Mouse (Mus musculus) heart, embryonic 11.5 days (tissue): Measurements from ENCODE around the gene Kcnk3. TPM values are rescaled to one million over a fixed set of nuclear protein-coding genes. Genes with fewer than 3 reads are reported as not detected.

Experiments
- ATAC-seq: fragments of 200-750 bp; cut with Nextera tagmentation; replicated peaks from 2 replicates; pipeline ENCODE4 v1.8.0; 2017; ENCODE audit warnings: moderate library complexity; ENCODE audit not compliant: insufficient number of reproducible peaks, low FRiP score, low TSS enrichment
- H3K27ac ChIP-seq: fragments of 300-500 bp; sonication (generic); 2 replicates; pipeline ENCODE4 v1.5.1; 2014; ENCODE audit warnings: mild to moderate bottlenecking, low read depth, low read length
- H3K27me3 ChIP-seq: fragments of 300-500 bp; sonication (generic); 2 replicates; pipeline ENCODE4 v1.6.1; 2014; ENCODE audit warnings: mild to moderate bottlenecking, low read length, mixed read lengths; ENCODE audit not compliant: control insufficient read depth, insufficient read depth
- H3K36me3 ChIP-seq: fragments of 300-500 bp; sonication (generic); 2 replicates; pipeline ENCODE4 v1.6.1; 2014; ENCODE audit warnings: mild to moderate bottlenecking, low read length, moderate library complexity, mixed read lengths; ENCODE audit not compliant: control insufficient read depth, insufficient read depth
- H3K4me1 ChIP-seq: fragments of 300-500 bp; sonication (generic); 2 replicates; pipeline ENCODE4 v1.6.1; 2014; ENCODE audit warnings: low read length; ENCODE audit not compliant: control insufficient read depth, insufficient read depth
- H3K4me2 ChIP-seq: fragments of 300-500 bp; sonication (generic); 2 replicates; pipeline ENCODE4 v1.6.1; 2014; ENCODE audit warnings: mild to moderate bottlenecking, moderate library complexity
- H3K4me3 ChIP-seq: fragments of 300-500 bp; sonication (generic); 2 replicates; pipeline ENCODE4 v1.5.1; 2014; ENCODE audit warnings: low read depth, low read length
- H3K9ac ChIP-seq: fragments of 300-500 bp; sonication (generic); 2 replicates; pipeline ENCODE4 v1.6.1; 2014; ENCODE audit warnings: mild to moderate bottlenecking, low read depth, low read length, moderate library complexity
- H3K9me3 ChIP-seq: fragments of 300-500 bp; sonication (generic); replicated peaks from 2 replicates; pipeline ENCODE4 v1.6.1; 2016; ENCODE audit warnings: low read length; ENCODE audit not compliant: control insufficient read depth
- WGBS: fragments of 180-500 bp; shearing (Covaris S2); extraction: QIAGEN DNeasy Blood & Tissue Kit; methylation state at CpG from one replicate; pipeline ENCODE4 v1.1.7; 2014; ENCODE audit not compliant: insufficient replicate concordance; 5-methylcytosine and 5-hydroxymethylcytosine counted together
- microRNA-seq: library from miRNA; unstranded; fragments of <30 nt; microRNA quantifications from one replicate; pipeline ENCODE4, GENCODE M21; 2016; ENCODE audit warnings: borderline number of aligned reads
- polyA plus RNA-seq: library from polyadenylated mRNA; unstranded; fragments of >200 nt; fragmentation: Nextera tagmentation; extraction: Ambion mirVana; gene quantifications from 2 replicates; pipeline ENCODE4 v1.2.1, GENCODE M21; 2014

The Kcnk3 gene
- polyA plus RNA-seq, 1 experiment from 2014 or later = 37.8 TPM

DNA sequence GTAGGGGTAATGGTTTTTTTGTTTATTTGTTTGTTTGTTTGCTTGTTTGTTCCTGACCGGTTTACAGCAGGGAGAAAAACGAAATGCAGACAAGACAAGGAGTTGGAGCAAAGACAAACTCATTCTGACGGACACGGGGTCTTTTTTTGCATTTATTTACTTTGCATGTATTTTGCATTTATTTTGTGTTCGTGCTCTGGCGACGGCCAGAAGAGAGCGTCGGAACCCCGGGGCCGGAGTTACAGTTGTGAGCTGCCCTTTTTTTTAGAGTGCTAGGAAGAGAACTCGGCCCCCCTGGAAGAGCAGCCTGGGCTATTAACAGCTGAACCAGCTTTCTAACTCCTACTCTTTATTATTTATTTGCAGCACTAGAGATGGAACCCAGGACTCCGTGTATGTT, 79.2 kb downstream of the Kcnk3 start:
- Histone ChIP-seq H3K9me3 (no peaks in the 10 kb centered on the region), H3K27ac (peak overlapping the region; percentile 73), H3K4me1 (peaks cover 16% of the 10 kb centered on the region), H3K27me3 (no peaks in the 10 kb centered on the region), H3K36me3 (peaks cover 12% of the 10 kb centered on the region; the same call in 1 of the 2 replicates), H3K4me3 (peak overlapping the region; percentile 84), H3K9ac (peak overlapping the region; percentile 82), H3K4me2 (peak overlapping the region; percentile 64)
- WGBS = 0% methylated on average over 13 of the region's 13 CpGs
- no peak for ATAC-seq

DNA sequence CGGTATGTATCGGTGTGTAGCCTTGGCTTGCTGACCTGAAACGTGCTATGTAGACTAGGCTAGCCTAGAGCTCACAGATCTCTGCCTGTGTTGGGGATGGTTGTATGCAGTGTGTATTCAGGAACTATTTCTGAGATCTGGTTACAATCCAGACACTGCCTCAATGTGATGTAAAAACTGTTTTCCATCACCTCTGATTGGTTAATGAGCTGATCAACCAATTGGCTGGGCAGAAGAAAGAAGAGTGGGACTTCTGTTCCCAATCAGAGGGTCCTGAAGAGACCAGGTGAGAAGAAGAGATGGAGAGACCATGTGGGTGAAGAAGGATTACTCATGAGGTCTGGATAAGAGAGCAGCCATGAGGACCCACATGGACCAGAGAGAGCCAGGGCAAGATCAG, 79.7 kb downstream of the Kcnk3 start:
- H3K36me3 ChIP-seq = peaks cover 15% of the 10 kb centered on the region
- no peaks in the 10 kb centered on the region for H3K9me3 ChIP-seq
- peak overlapping the region; percentile 64 for H3K4me2 ChIP-seq
- peak overlapping the region; percentile 82 for H3K9ac ChIP-seq
- no peak overlapping the region for H3K27ac ChIP-seq
- ATAC-seq = no peak
- H3K4me1 ChIP-seq = peaks cover 16% of the 10 kb centered on the region
- peak overlapping the region; percentile 84 for H3K4me3 ChIP-seq
- WGBS = 11% methylated on average over 3 of the region's 3 CpGs
- no peaks in the 10 kb centered on the region for H3K27me3 ChIP-seq

DNA sequence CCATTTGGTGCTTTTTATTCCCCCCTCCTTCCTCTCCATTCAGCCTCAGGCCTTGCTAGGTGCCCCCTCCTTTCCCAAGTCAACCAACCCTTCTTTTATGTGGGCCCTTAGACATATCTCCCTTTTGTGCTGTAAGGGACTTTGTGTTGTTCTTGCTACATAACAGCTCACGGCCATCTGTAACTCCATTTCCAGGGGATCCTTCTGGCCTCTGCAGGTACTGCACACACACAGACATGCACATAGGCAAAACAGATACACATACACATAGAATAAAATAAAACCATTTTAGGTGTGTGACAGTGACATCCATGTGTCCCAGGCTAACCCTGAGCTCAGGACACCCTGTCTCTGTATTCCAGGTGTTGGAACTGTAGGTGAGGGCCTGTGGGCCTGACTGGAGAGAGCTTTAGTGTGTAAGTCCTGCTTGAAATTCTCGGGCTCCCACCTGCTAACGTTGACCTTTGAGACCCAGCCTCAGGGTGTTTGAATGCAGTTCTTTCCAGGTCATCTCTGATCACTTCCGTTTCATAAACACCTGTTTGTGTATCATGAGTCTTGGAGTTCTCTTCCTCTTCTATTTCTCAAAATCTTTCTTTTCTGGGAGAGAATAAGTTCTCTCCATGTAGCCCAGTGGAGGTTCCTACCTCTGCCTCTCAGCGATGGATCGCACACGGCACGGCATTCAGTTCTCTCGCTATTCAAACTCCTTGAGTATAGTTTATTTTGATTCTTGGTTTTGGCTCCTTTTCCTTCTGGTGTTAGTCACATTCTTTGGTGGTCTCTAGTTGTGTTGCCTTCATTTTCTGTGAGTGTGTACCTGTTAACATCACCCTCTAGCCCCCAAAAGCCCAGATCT, 80.9 kb downstream of the Kcnk3 start:
- H3K27me3 ChIP-seq = no peaks in the 10 kb centered on the region
- H3K4me2 ChIP-seq = peak overlapping the region; percentile 64
- peaks cover 16% of the 10 kb centered on the region for H3K4me1 ChIP-seq
- WGBS = 94% methylated on average over 9 of the region's 9 CpGs
- peak overlapping the region; percentile 22; the same call in 1 of the 2 replicates for H3K9ac ChIP-seq
- H3K4me3 ChIP-seq = peak overlapping the region; percentile 84; the same call in 1 of the 2 replicates
- H3K9me3 ChIP-seq = no peaks in the 10 kb centered on the region
- peaks cover 25% of the 10 kb centered on the region for H3K36me3 ChIP-seq
- no peak for ATAC-seq
- H3K27ac ChIP-seq = no peak overlapping the region

DNA sequence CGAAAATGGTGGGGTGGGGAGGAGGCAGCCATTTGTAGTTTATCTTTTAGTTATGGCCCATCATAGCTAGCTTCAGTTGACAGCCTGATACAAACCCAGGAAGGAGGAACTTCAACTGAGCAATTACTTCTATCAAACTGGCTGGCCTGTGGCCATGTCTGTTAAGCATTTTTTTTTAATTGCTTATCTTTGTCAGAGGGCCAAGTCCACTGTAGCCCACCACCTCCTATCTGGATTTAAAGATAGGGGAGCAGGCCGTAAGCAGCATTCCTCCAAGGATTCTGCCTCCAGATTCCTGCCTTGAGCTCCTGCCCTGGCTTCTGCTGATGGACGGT, 81.5 kb downstream of the Kcnk3 start:
- whole genome bisulfite sequencing = 65% methylated on average over 3 of the region's 3 CpGs
- Histone ChIP-seq H3K9ac (no peak overlapping the region), H3K4me2 (no peak overlapping the region), H3K4me1 (peaks cover 16% of the 10 kb centered on the region), H3K4me3 (no peak overlapping the region), H3K9me3 (no peaks in the 10 kb centered on the region), H3K36me3 (peaks cover 30% of the 10 kb centered on the region), H3K27me3 (no peaks in the 10 kb centered on the region), H3K27ac (no peak overlapping the region)
- ATAC-seq = no peak

DNA sequence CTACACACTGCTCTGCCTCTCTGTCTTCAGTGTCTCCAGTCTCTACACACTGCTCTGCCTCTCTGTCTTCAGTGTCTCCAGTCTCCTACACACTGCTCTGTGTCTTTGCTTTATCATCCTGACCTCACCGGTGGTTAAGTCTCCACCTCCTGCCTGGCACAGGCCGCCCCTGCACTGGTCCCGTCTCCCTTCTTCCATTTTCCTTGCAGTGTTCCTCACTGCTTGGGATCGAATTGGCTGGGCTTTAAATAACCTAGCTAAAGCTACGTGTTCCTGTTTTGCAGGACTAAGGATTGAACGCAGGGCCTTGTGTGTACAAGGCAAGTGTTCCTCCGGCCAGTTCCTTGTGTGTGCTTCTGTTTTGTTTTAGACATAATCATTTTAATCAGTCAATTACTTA, 82.1 kb downstream of the Kcnk3 start:
- Histone ChIP-seq H3K9me3 (no peaks in the 10 kb centered on the region), H3K36me3 (peaks cover 30% of the 10 kb centered on the region), H3K27me3 (no peaks in the 10 kb centered on the region), H3K27ac (no peak overlapping the region), H3K4me1 (peaks cover 16% of the 10 kb centered on the region), H3K9ac (no peak overlapping the region), H3K4me3 (no peak overlapping the region), H3K4me2 (no peak overlapping the region)
- WGBS = 78% methylated on average over 7 of the region's 7 CpGs
- no peak for ATAC-seq

DNA sequence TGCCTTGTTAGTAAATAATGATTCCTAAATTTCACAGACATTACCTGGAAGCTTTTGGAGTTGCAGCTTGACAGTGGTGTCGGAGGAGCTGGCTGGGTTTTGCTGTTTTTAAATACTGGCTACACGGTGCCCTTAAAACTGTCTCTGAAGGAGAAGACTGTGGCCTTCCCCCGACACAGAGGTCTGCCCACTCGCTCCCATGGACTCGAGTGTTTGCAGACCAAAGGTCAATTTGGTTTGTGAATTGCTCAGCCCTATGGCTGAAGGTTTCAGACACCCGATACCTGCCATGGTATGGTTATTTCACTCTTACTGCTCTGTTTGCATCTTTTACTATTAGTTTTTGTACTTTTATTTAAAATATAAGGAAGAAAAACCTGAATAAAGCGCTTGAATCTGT, 86.0 kb downstream of the Kcnk3 start:
- Histone ChIP-seq H3K27ac (no peak overlapping the region), H3K36me3 (peaks cover 38% of the 10 kb centered on the region), H3K4me3 (no peak overlapping the region), H3K4me1 (peaks cover 2% of the 10 kb centered on the region), H3K4me2 (no peak overlapping the region), H3K27me3 (no peaks in the 10 kb centered on the region), H3K9ac (no peak overlapping the region), H3K9me3 (no peaks in the 10 kb centered on the region)
- WGBS = 83% methylated on average over 7 of the region's 7 CpGs
- ATAC-seq = no peak

Small RNA genes within 50 kb of the gene (microRNA-seq; reads per million reads assigned to microRNA genes)
- not detected for gene Mir5625

Other genes with a start within 250 kb of the Kcnk3 start
- 0.03 and 0.13 TPM in 2 replicates for gene Otof, start 126.2 kb upstream of the Kcnk3 start, polyA plus RNA-seq
- not detected in 2 replicates for gene 1700001C02Rik, start 122.1 kb upstream of the Kcnk3 start, polyA plus RNA-seq
- not detected in 2 replicates for gene Cib4, start 42.3 kb upstream of the Kcnk3 start, polyA plus RNA-seq
- 21.6 and 22.9 TPM in 2 replicates for gene Slc35f6, start 59.8 kb downstream of the Kcnk3 start, polyA plus RNA-seq
- 296 and 306 TPM in 2 replicates for gene Cenpa, start 78.6 kb downstream of the Kcnk3 start, polyA plus RNA-seq
- gene Dpysl5, start 123.4 kb downstream of the Kcnk3 start, polyA plus RNA-seq = 2.9 and 3.5 TPM in 2 replicates
- gene Mapre3, start 226.5 kb downstream of the Kcnk3 start, polyA plus RNA-seq = 14.2 and 17.9 TPM in 2 replicates